Mouse (Mus musculus) 3T3-L1 (cell line): ENCODE measurements around the gene Sema3b.

ENCODE experiments used
- DNase-seq: peaks from one replicate; pipeline ENCODE4 v3.0.0-alpha.2; 2015; ENCODE audit warnings: low read depth, low spot score

The Sema3b gene

GRCm38 (mm10) chr9:107612945-107613569 lies 4.0 kb upstream of the Sema3b start:
- DNase-seq, result peak; percentile 57

- peak; percentile 95 for DNase-seq
Measured at GRCm38 (mm10) chr9:107612191-107612944, 3.3 kb upstream of the Sema3b start.

GRCm38 (mm10) chr9:107611456-107612190 lies 2.6 kb upstream of the Sema3b start:
- DNase-seq, result no peak

GRCm38 (mm10) chr9:107609433-107609830 lies 403 bp upstream of the Sema3b start:
- no peak for DNase-seq

- DNase-seq, result no peak
Measured at GRCm38 (mm10) chr9:107607653-107608245, 1.3 kb downstream of the Sema3b start.

- no peak for DNase-seq
Measured at GRCm38 (mm10) chr9:107607036-107607435, 2.0 kb downstream of the Sema3b start.

- no peak for DNase-seq
Measured at GRCm38 (mm10) chr9:107606591-107606990, 2.4 kb downstream of the Sema3b start.

GRCm38 (mm10) chr9:107605041-107605661 lies 3.9 kb downstream of the Sema3b start:
- no peak for DNase-seq

GRCm38 (mm10) chr9:107603251-107603650 lies 5.8 kb downstream of the Sema3b start:
- DNase-seq, result no peak

- DNase-seq, result peak; percentile 93
Measured at GRCm38 (mm10) chr9:107602068-107602648, 6.9 kb downstream of the Sema3b start.

GRCm38 (mm10) chr9:107601275-107601674 lies 7.8 kb downstream of the Sema3b start:
- DNase-seq, result no peak

GRCm38 (mm10) chr9:107600745-107601144 lies 8.3 kb downstream of the Sema3b start:
- DNase-seq, result no peak

GRCm38 (mm10) chr9:107599842-107600241 lies 9.2 kb downstream of the Sema3b start:
- DNase-seq, result no peak

- DNase-seq, result no peak
Measured at GRCm38 (mm10) chr9:107599433-107599832, 9.6 kb downstream of the Sema3b start.

- no peak for DNase-seq
Measured at GRCm38 (mm10) chr9:107598385-107598784, 10.6 kb downstream of the Sema3b start.

- no peak for DNase-seq
Measured at GRCm38 (mm10) chr9:107596619-107597569, 12.1 kb downstream of the Sema3b start.

- no peak for DNase-seq
Measured at GRCm38 (mm10) chr9:107594281-107595062, 14.6 kb downstream of the Sema3b start.

- no peak for DNase-seq
Measured at GRCm38 (mm10) chr9:107593101-107593976, 15.7 kb downstream of the Sema3b start.

- DNase-seq, result no peak
Measured at GRCm38 (mm10) chr9:107590773-107591060, 18.3 kb downstream of the Sema3b start.
